Mouse (Mus musculus): ENCODE data around the gene Oxt.
A peak's percentile ranks its signal among the peaks of the same experiment; 100 is the strongest.

Gene Oxt

GRCm38 (mm10) chr2:130581201-130581600, 5.2 kb downstream of the Oxt start:
- no peak for DNase-seq

GRCm38 (mm10) chr2:130582552-130582951, 6.6 kb downstream of the Oxt start, which contains the start of gene Avp:
Gene Avp, minus strand, starts transcription at chr2:130582554.
- peak; percentile 94 for DNase-seq

GRCm38 (mm10) chr2:130583902-130584560, 8.1 kb downstream of the Oxt start:
- peak; percentile 94 for DNase-seq

GRCm38 (mm10) chr2:130586016-130586415, 10.0 kb downstream of the Oxt start:
- no peak for DNase-seq

DNA sequence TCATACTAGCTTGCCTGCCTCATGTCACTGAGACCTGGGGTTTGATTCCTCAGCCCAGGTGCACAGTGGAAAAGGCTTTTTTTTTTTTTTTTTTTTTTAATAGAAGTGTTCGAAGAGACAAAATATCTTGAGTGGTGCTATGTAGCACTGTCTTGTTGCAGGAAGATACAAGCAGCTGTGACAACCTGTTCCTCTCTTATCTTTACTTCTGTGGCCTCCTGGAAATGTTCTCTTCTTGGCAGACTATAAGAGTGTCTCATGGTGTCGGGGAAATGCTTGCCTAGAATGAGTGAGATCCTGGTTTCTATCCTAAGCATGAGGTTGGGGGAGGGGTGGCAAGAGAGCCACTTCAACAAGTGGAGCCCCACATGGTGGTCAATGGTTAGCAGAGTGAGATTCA, 12.4 kb downstream of the Oxt start:
- DNase-seq, result no peak

DNA sequence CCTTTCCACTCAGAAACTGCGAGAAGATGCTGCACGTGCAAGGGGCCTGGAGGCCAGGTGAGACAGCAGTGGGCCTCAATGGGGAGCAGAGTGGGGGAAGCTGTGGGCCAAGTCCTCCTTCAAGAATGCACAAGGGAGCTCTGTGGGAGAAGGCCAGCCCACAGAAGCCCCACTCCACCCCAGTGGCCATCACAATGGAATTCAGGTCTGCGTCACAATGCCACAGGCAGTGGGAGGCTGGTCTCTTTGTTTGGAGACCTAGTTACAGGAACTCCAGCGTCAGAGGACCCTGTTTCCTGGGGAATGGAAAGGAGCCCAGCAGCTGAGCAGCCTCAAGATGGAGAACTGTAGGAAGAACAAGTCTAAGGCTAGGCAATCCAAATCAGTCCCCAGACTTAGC, 13.2 kb downstream of the Oxt start:
- peak; percentile 90 for DNase-seq

DNA sequence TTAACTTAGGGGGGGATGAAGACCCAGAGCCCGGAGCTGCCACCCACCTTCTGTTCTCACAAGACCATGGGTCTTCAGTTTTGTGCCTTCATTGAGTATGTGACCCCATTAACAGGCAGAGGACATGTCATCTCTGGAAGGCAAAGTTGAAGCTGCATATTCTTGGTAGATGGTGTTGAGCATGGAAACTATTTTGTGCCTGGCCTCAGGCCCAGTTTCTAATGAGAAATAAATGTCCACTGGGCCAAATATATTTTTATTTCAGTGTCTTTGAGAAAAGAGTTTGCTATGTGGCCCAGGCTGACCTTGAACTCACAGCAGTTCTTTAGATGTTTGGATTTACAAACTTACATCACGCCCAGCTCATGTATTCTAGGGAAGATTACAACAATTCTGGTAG, 13.8 kb downstream of the Oxt start:
- peak; percentile 87 for DNase-seq

DNA sequence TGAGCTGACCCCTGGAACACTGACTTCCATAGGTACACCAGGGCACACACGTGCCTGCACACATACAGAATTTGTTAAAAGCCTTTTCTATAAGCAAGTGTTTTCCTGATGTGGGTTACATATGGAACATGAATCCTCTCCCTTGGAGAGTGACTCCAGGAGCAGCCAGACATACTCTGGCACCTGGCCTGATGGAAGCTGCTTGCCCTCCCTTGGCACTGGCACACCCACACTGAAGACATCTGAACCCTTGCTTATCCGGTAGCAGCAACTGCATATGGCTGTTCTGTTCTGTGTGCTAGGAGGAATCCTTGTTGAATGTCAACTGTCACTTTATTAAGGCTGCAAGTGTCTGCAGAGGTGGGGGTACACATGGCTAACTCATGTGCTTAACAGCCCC, 15.0 kb downstream of the Oxt start:
- DNase-seq, result no peak

DNA sequence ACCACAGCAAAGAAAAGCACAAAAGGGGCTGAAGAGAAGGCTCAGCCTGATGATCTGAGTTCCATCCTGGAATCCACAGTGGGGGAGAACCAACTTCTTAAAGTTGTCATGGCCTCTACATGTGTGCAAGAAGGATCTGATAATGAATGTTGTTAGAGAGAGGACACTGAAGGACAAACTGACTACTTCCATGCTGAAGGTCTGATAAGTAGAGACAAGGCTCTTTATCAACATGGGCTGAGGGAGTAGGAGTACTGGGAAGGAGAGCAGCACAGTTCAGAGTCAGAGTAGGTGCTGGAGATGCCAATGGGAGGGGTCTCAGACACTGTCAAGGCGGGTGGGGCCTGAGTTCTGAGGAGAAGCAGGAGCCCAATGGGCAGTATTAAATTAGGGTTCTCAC, 19.6 kb downstream of the Oxt start:
- no peak for DNase-seq

- no peak for DNase-seq
Measured at GRCm38 (mm10) chr2:130597601-130598010, 21.6 kb downstream of the Oxt start.

- peak; percentile 93 for DNase-seq
Measured at GRCm38 (mm10) chr2:130598399-130598798, 22.4 kb downstream of the Oxt start.

DNA sequence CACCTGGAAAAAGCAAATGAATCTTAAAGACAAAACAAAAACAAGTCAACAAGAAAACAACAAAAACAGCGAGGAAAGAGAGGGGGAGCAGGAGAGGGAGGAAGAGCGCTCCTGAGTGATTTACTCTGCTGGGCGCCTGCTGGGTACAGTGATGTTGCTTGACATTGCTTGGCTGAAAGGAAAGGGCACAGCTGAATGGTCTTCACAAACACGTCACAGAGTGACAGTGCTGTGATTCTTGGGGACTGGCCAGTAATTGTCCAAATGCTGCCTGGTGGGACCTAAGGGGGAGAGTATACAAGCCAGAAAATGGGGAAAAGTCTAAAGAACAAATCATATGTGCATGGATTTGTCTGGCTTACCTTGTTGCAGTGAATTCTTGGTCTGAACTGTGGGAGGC, 26.2 kb downstream of the Oxt start:
- DNase-seq, result no peak

- DNase-seq, result no peak
Measured at GRCm38 (mm10) chr2:130613091-130613490, 37.1 kb downstream of the Oxt start.

GRCm38 (mm10) chr2:130618972-130619371, 43.0 kb downstream of the Oxt start:
- DNase-seq, result no peak

Measured in heart, adult 11 months (tissue).